ENCODE assay signal across 8 mouse cellular contexts in the genomic region with DNA sequence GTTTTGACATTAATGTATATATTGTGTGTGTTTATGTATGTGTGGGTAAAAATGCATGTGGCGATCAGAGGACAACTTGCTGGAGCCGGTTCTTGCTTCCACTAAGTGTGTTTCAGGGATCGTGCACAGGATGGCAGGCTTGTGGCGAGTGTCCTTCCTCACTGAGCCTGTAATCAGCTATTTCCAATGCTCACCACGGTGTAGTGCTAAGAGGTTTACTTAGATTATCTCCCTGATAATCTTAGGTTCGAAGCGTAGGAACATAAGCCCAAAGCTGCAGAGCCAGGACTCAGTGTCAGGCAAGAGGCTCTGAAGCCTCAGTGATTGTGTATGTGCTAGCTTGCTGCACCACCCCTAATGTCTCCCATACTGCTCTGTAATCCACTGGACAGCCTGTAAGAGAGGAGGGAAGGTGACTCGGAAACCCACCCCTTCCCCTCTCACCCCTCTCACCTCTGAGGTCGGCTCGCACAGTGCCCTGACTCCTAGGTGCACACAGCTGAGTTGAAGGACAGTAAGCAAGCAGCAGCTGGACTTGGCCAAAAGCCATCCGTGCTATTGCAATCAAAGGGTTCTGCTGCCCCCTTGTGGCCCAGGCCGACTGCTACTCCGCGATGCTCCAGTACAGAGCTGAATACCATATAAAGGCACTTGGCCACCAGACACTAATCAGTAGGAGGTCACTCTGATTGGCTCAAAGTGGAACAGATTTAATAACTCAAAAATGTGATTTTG. TPM values are rescaled to one million over a fixed set of nuclear protein-coding genes. Genes with fewer than 3 reads are reported as not detected.
DNase-seq lines count a peak whose midpoint lies in the region; ATAC-seq and TF ChIP-seq lines count a peak whose summit lies in the region.

No protein-coding gene starts in this region.

- peak; percentile 76; the same call in 1 of the 2 replicates for ATAC-seq in embryonic facial prominence, embryonic 15.5 days (ENCODE audit: insufficient number of reproducible peaks, low FRiP score, low TSS enrichment, low read depth)
- ATAC-seq in limb, embryonic 13.5 days (ENCODE audit: low FRiP score, low read depth): peak; percentile 85
- peak; percentile 92 for ATAC-seq in midbrain, embryonic 16.5 days

- 38% methylated on average over 14 of the region's 14 CpGs for WGBS in bone marrow, adult 2 months
- 33% methylated on average over 14 of the region's 14 CpGs for WGBS in embryonic facial prominence, embryonic 15.5 days
- WGBS in limb, embryonic 13.5 days: 36% methylated on average over 14 of the region's 14 CpGs
- WGBS in midbrain, embryonic 16.5 days: 34% methylated on average over 14 of the region's 14 CpGs
- WGBS in spleen, adult 2 months: 49% methylated on average over 14 of the region's 14 CpGs

- H3K9ac ChIP-seq in embryonic facial prominence, embryonic 15.5 days: no peak overlapping the region
- no peak overlapping the region for H3K9ac ChIP-seq in limb, embryonic 13.5 days
- H3K9ac ChIP-seq in midbrain, embryonic 16.5 days (ENCODE audit: low read depth, low read length): no peak overlapping the region

- no peak overlapping the region for H3K4me3 ChIP-seq in bone marrow, adult 2 months (replicated peaks; ENCODE audit: control insufficient read depth, low read depth, low read length)
- no peak overlapping the region for H3K4me3 ChIP-seq in embryonic facial prominence, embryonic 15.5 days (replicated peaks)
- H3K4me3 ChIP-seq in limb, embryonic 13.5 days: no peak overlapping the region
- H3K4me3 ChIP-seq in midbrain, embryonic 16.5 days (ENCODE audit: low read depth, low read length): no peak overlapping the region
- no peak overlapping the region for H3K4me3 ChIP-seq in spleen, adult 2 months (ENCODE audit: extremely low read depth, insufficient read depth, insufficient read length)

- H3K27me3 ChIP-seq in embryonic facial prominence, embryonic 15.5 days: no peaks in the 10 kb centered on the region
- 0 out of 2 replicates have a peak, but pooled peaks cover 5% of the 10 kb centered on the region for H3K27me3 ChIP-seq in limb, embryonic 13.5 days
- no peaks in the 10 kb centered on the region for H3K27me3 ChIP-seq in midbrain, embryonic 16.5 days (ENCODE audit: control insufficient read depth, insufficient read depth, low read depth, low read length)
- no peaks in the 10 kb centered on the region for H3K27me3 ChIP-seq in spleen, adult 2 months (ENCODE audit: control insufficient read depth, insufficient read depth, low read length)

- peak; percentile 98 for TF ChIP-seq CTCF in bone marrow, adult 2 months (IDR thresholded peaks at IDR 0.05; ENCODE audit: control insufficient read depth, insufficient read depth, low read length)
- TF ChIP-seq CTCF in spleen, adult 2 months (IDR thresholded peaks at IDR 0.05; ENCODE audit: extremely low read depth, insufficient read depth, insufficient read length, insufficient replicate concordance): peak; percentile 98

- H3K9me3 ChIP-seq in embryonic facial prominence, embryonic 15.5 days (replicated peaks): no peaks in the 10 kb centered on the region
- H3K9me3 ChIP-seq in limb, embryonic 13.5 days: no peaks in the 10 kb centered on the region
- H3K9me3 ChIP-seq in midbrain, embryonic 16.5 days (replicated peaks; ENCODE audit: control insufficient read depth, low read length, poor library complexity, severe bottlenecking): no peaks in the 10 kb centered on the region

- TF ChIP-seq POLR2A in bone marrow, adult 2 months (IDR thresholded peaks at IDR 0.05; ENCODE audit: borderline replicate concordance, control insufficient read depth, low read depth, low read length): no peak
- TF ChIP-seq POLR2A in spleen, adult 2 months (IDR thresholded peaks at IDR 0.05; ENCODE audit: low read depth, low read length): no peak

- no peak overlapping the region for H3K4me2 ChIP-seq in embryonic facial prominence, embryonic 15.5 days (replicated peaks)
- H3K4me2 ChIP-seq in limb, embryonic 13.5 days (replicated peaks): no peak overlapping the region
- H3K4me2 ChIP-seq in midbrain, embryonic 16.5 days (ENCODE audit: low read length): peak overlapping the region; percentile 17; the same call in 1 of the 2 replicates

- H3K4me1 ChIP-seq in bone marrow, adult 2 months (ENCODE audit: control insufficient read depth, insufficient read depth, low read length): peaks cover 4% of the 10 kb centered on the region
- peaks cover 22% of the 10 kb centered on the region for H3K4me1 ChIP-seq in embryonic facial prominence, embryonic 15.5 days
- peaks cover 25% of the 10 kb centered on the region for H3K4me1 ChIP-seq in limb, embryonic 13.5 days
- peaks cover 5% of the 10 kb centered on the region; the same call in 1 of the 2 replicates for H3K4me1 ChIP-seq in midbrain, embryonic 16.5 days (ENCODE audit: control insufficient read depth, insufficient read depth, low read length)
- no peaks in the 10 kb centered on the region for H3K4me1 ChIP-seq in spleen, adult 2 months (ENCODE audit: control insufficient read depth, insufficient read depth, insufficient read length)

- H3K27ac ChIP-seq in bone marrow, adult 2 months (ENCODE audit: control insufficient read depth, insufficient read depth, low read depth, low read length, poor library complexity): no peak overlapping the region
- no peak overlapping the region for H3K27ac ChIP-seq in embryonic facial prominence, embryonic 15.5 days (replicated peaks)
- H3K27ac ChIP-seq in limb, embryonic 13.5 days: no peak overlapping the region
- no peak overlapping the region for H3K27ac ChIP-seq in midbrain, embryonic 16.5 days (ENCODE audit: low read length)
- H3K27ac ChIP-seq in spleen, adult 2 months (ENCODE audit: insufficient read depth, low read length): no peak overlapping the region

- peak; percentile 85 for DNase-seq in A20 (ENCODE audit: low read depth, low spot score)
- peak; percentile 82 to 92 for DNase-seq in heart, adult 9 months (ENCODE audit: low spot score in 2 of 2)
- DNase-seq in kidney, adult 9 months: peak; percentile 96
- peak; percentile 26 to 81 for DNase-seq in spleen, adult 2 months (ENCODE audit: low read depth in 1 of 2, low spot score in 2 of 2)

- no peaks in the 10 kb centered on the region for H3K36me3 ChIP-seq in embryonic facial prominence, embryonic 15.5 days
- H3K36me3 ChIP-seq in limb, embryonic 13.5 days: no peaks in the 10 kb centered on the region
- H3K36me3 ChIP-seq in midbrain, embryonic 16.5 days (ENCODE audit: control insufficient read depth, insufficient read depth, low read length): no peaks in the 10 kb centered on the region
- H3K36me3 ChIP-seq in spleen, adult 2 months (ENCODE audit: control insufficient read depth, insufficient read depth, low read length): 0 out of 2 replicates have a peak, but pooled peaks cover 2% of the 10 kb centered on the region

RNA-seq across cellular contexts. Expression of a gene that starts 51.3 kb away (rescaled TPM):
- polyA plus RNA-seq in bone marrow, adult 2 months (2011; ENCODE audit: insufficient read depth, insufficient read length, low replicate concordance, missing spikeins): 5.9 and 6.8 TPM in 2 replicates
- 9.4 and 9.8 TPM in 2 replicates for polyA plus RNA-seq in embryonic facial prominence, embryonic 15.5 days (2015; fragmentation: Nextera tagmentation; extraction: Ambion mirVana)
- polyA plus RNA-seq in limb, embryonic 13.5 days (2015; fragmentation: Nextera tagmentation; extraction: Ambion mirVana): 9.3 and 9.8 TPM in 2 replicates
- 13.2 and 13.8 TPM in 2 replicates for polyA plus RNA-seq in midbrain, embryonic 16.5 days (2015; fragmentation: Nextera tagmentation; extraction: Ambion mirVana)
- polyA plus RNA-seq in spleen, adult 2 months (2012; rRNA removed): 8.9 and 12.3 TPM in 2 replicates
